Comparison of ENCODE assay signal across 8 mouse cellular contexts in genomic region chr19:8736160-8736467, GRCm38 (mm10). TPM values are rescaled to one million over a fixed set of nuclear protein-coding genes. Genes with fewer than 3 reads are reported as not detected.
DNase-seq lines count a peak whose midpoint lies in the region; ATAC-seq and TF ChIP-seq lines count a peak whose summit lies in the region.

No protein-coding gene starts in this region.

- H3K27me3 ChIP-seq in testis, adult 2 months (ENCODE audit: control insufficient read depth, insufficient read depth, low read length) = no peaks in the 10 kb centered on the region
- no peaks in the 10 kb centered on the region for H3K27me3 ChIP-seq in liver, embryonic 11.5 days (replicated peaks; ENCODE audit: control insufficient read depth, insufficient read depth, low read length)
- H3K27me3 ChIP-seq in stomach, postnatal 0 days (ENCODE audit: control insufficient read depth, insufficient read depth, low read length) = no peaks in the 10 kb centered on the region

- 2% methylated on average over 11 of the region's 11 CpGs for WGBS in liver, embryonic 11.5 days
- WGBS in stomach, postnatal 0 days = 2% methylated on average over 11 of the region's 11 CpGs

- H3K4me2 ChIP-seq in liver, embryonic 11.5 days = peak overlapping the region; percentile 68
- peak overlapping the region; percentile 74 for H3K4me2 ChIP-seq in stomach, postnatal 0 days (replicated peaks; ENCODE audit: low read depth)

- TF ChIP-seq POLR2A in testis, adult 2 months (IDR thresholded peaks at IDR 0.05; ENCODE audit: control insufficient read depth, low read depth, low read length) = no peak

- TF ChIP-seq CTCF in testis, adult 2 months (IDR thresholded peaks at IDR 0.05; ENCODE audit: control insufficient read depth, insufficient read depth, insufficient replicate concordance, low read depth, low read length) = no peak
- no peak for TF ChIP-seq CTCF in stomach, postnatal 0 days (IDR thresholded peaks at IDR 0.05; ENCODE audit: low read depth)

- no peaks in the 10 kb centered on the region; the same call in 1 of the 2 replicates for H3K36me3 ChIP-seq in testis, adult 2 months (ENCODE audit: control insufficient read depth, insufficient read depth, low read length)
- H3K36me3 ChIP-seq in liver, embryonic 11.5 days (ENCODE audit: control insufficient read depth, insufficient read depth, low read length) = peaks cover 26% of the 10 kb centered on the region
- peaks cover 3% of the 10 kb centered on the region; the same call in 1 of the 2 replicates for H3K36me3 ChIP-seq in stomach, postnatal 0 days (ENCODE audit: control insufficient read depth, insufficient read depth, low read length)

- H3K4me3 ChIP-seq in testis, adult 2 months (ENCODE audit: control insufficient read depth, low read depth, low read length) = peak overlapping the region; percentile 90
- peak overlapping the region; percentile 79 for H3K4me3 ChIP-seq in liver, embryonic 11.5 days (ENCODE audit: low read depth, low read length)
- H3K4me3 ChIP-seq in stomach, postnatal 0 days (ENCODE audit: low read depth, low read length) = peak overlapping the region; percentile 66

- DNase-seq in cerebellum, adult 9-11 months = peak; percentile 44
- no peak for DNase-seq in cerebellum, postnatal 36 days
- DNase-seq in testis, postnatal 10 days (ENCODE audit: low spot score) = no peak
- DNase-seq in liver, embryonic 11.5 days (ENCODE audit: low spot score) = no peak
- DNase-seq in stomach, postnatal 0 days (ENCODE audit: low spot score) = no peak
- DNase-seq in frontal cortex, postnatal 36 days (ENCODE audit: low spot score in 2 of 2) = no peak
- DNase-seq in gastrocnemius, adult 18-20 months (ENCODE audit: low spot score) = no peak

- peaks cover 2% of the 10 kb centered on the region; the same call in 1 of the 2 replicates for H3K9me3 ChIP-seq in liver, embryonic 11.5 days (ENCODE audit: control insufficient read depth, low read length)
- H3K9me3 ChIP-seq in stomach, postnatal 0 days (ENCODE audit: control insufficient read depth, low read length) = no peaks in the 10 kb centered on the region

- no peak for TF ChIP-seq EP300 in stomach, postnatal 0 days (optimal IDR thresholded peaks at IDR 0.05)

- peak overlapping the region; percentile 81 for H3K9ac ChIP-seq in liver, embryonic 11.5 days (ENCODE audit: low read depth, low read length)
- H3K9ac ChIP-seq in stomach, postnatal 0 days (ENCODE audit: low read length) = peak overlapping the region; percentile 73

- H3K27ac ChIP-seq in testis, adult 2 months (ENCODE audit: control insufficient read depth, insufficient read depth, low read depth, low read length) = peak overlapping the region; percentile 46
- H3K27ac ChIP-seq in liver, embryonic 11.5 days (ENCODE audit: low read depth, low read length) = peak overlapping the region; percentile 34; the same call in 1 of the 2 replicates
- no peak overlapping the region for H3K27ac ChIP-seq in stomach, postnatal 0 days (replicated peaks)

- ATAC-seq in liver, embryonic 11.5 days (replicated peaks; ENCODE audit: low FRiP score) = peak; percentile 64
- ATAC-seq in stomach, postnatal 0 days (ENCODE audit: low FRiP score, low TSS enrichment) = no peak

- peaks cover 8% of the 10 kb centered on the region for H3K4me1 ChIP-seq in testis, adult 2 months (ENCODE audit: control insufficient read depth, insufficient read depth, low read length)
- peaks cover 15% of the 10 kb centered on the region for H3K4me1 ChIP-seq in liver, embryonic 11.5 days (replicated peaks; ENCODE audit: control insufficient read depth, insufficient read depth, low read length)
- 0 out of 2 replicates have a peak, but pooled peaks cover 2% of the 10 kb centered on the region for H3K4me1 ChIP-seq in stomach, postnatal 0 days (replicated peaks; ENCODE audit: control insufficient read depth, insufficient read depth)

RNA-seq across cellular contexts. Expression of gene Wdr74, which starts 0.5 kb away (rescaled TPM):
- 18.3 and 21.8 TPM in 2 replicates for polyA plus RNA-seq in testis, adult 2 months (2012; rRNA removed)
- polyA plus RNA-seq in liver, embryonic 11.5 days (2014; fragmentation: Nextera tagmentation; extraction: Ambion mirVana) = 142 and 143 TPM in 2 replicates
- 55.6 and 55.7 TPM in 2 replicates for polyA plus RNA-seq in stomach, postnatal 0 days (2015; fragmentation: Nextera tagmentation; extraction: Ambion mirVana)
- total RNA-seq in gastrocnemius, adult 18-20 months (2021) = 10 to 100 TPM; 16.4 to 16.9 TPM

RNA-seq across cellular contexts. Expression of gene 1700092M07Rik, which starts 4.4 kb away (rescaled TPM):
- polyA plus RNA-seq in testis, adult 2 months (2012; rRNA removed) = 670 and 676 TPM in 2 replicates
- polyA plus RNA-seq in liver, embryonic 11.5 days (2014; fragmentation: Nextera tagmentation; extraction: Ambion mirVana) = 1.7 and 2.0 TPM in 2 replicates
- polyA plus RNA-seq in stomach, postnatal 0 days (2015; fragmentation: Nextera tagmentation; extraction: Ambion mirVana) = 0.59 and 0.62 TPM in 2 replicates
- total RNA-seq in gastrocnemius, adult 18-20 months (2021) = 1 to 10 TPM in 1 of 2 experiments, not detected in 1; 1.0 TPM

RNA-seq across cellular contexts. Expression of gene Stx5a, which starts 5.1 kb away (rescaled TPM):
- 61.5 and 62.8 TPM in 2 replicates for polyA plus RNA-seq in testis, adult 2 months (2012; rRNA removed)
- polyA plus RNA-seq in liver, embryonic 11.5 days (2014; fragmentation: Nextera tagmentation; extraction: Ambion mirVana) = 69.5 and 73.1 TPM in 2 replicates
- 81.9 and 82.2 TPM in 2 replicates for polyA plus RNA-seq in stomach, postnatal 0 days (2015; fragmentation: Nextera tagmentation; extraction: Ambion mirVana)
- 10 to 100 TPM; 16.0 to 16.6 TPM for total RNA-seq in gastrocnemius, adult 18-20 months (2021)

RNA-seq across cellular contexts. Expression of gene Slc3a2, which starts 12.9 kb away (rescaled TPM):
- polyA plus RNA-seq in testis, adult 2 months (2012; rRNA removed) = 111 and 121 TPM in 2 replicates
- polyA plus RNA-seq in liver, embryonic 11.5 days (2014; fragmentation: Nextera tagmentation; extraction: Ambion mirVana) = 150 and 159 TPM in 2 replicates
- polyA plus RNA-seq in stomach, postnatal 0 days (2015; fragmentation: Nextera tagmentation; extraction: Ambion mirVana) = 82.5 and 87.0 TPM in 2 replicates
- 10 to 100 TPM; 30.2 to 37.3 TPM for total RNA-seq in gastrocnemius, adult 18-20 months (2021)

RNA-seq across cellular contexts. Expression of gene Nxf1, which starts 20.8 kb away (rescaled TPM):
- polyA plus RNA-seq in testis, adult 2 months (2012; rRNA removed) = 166 and 174 TPM in 2 replicates
- polyA plus RNA-seq in liver, embryonic 11.5 days (2014; fragmentation: Nextera tagmentation; extraction: Ambion mirVana) = 197 and 198 TPM in 2 replicates
- polyA plus RNA-seq in stomach, postnatal 0 days (2015; fragmentation: Nextera tagmentation; extraction: Ambion mirVana) = 57.5 and 61.6 TPM in 2 replicates
- 10 to 100 TPM; 27.5 to 31.3 TPM for total RNA-seq in gastrocnemius, adult 18-20 months (2021)

Comparison
In these comparisons a context has a peak if more than half of its experiments do, and no peak if none do; other contexts are left out.
1. RNA of gene 1700092M07Rik, which starts 4.4 kb away (polyA plus RNA-seq): 670 to 676 TPM in testis, adult 2 months; 1.7 to 2.0 TPM in liver, embryonic 11.5 days and 0.59 to 0.62 TPM in stomach, postnatal 0 days; every median in the first group is over 100 times any median in the second.
2. Peak in every context shown above with its lines, with median percentiles within 50 percentile points of each other: H3K4me3 ChIP-seq.